Mouse (Mus musculus) kidney, embryonic 15.5 days (tissue): Measurements from ENCODE around the gene Fbxl19. TPM values are rescaled to one million over a fixed set of nuclear protein-coding genes. Genes with fewer than 3 reads are reported as not detected.
"Not testable (repeated sequence)": the region's sequence is repeated elsewhere in the genome, so short reads cannot be mapped to it uniquely, and the experiment has no call there.

Source experiments
- ATAC-seq: fragments of 200-750 bp; cut with Nextera tagmentation; replicated peaks from 2 replicates; pipeline ENCODE4 v1.8.0; 2017; ENCODE audit warnings: moderate TSS enrichment; ENCODE audit not compliant: low FRiP score
- H3K27ac ChIP-seq: fragments of 300-500 bp; sonication (generic); 2 replicates; pipeline ENCODE4 v1.5.1; 2015; ENCODE audit warnings: mild to moderate bottlenecking, inconsistent platforms
- H3K27me3 ChIP-seq: fragments of 300-500 bp; sonication (generic); 2 replicates; pipeline ENCODE4 v1.6.1; 2015; ENCODE audit warnings: inconsistent platforms
- H3K36me3 ChIP-seq: fragments of 300-500 bp; sonication (generic); 2 replicates; pipeline ENCODE4 v1.6.1; 2015; ENCODE audit warnings: inconsistent platforms
- H3K4me1 ChIP-seq: fragments of 300-500 bp; sonication (generic); 2 replicates; pipeline ENCODE4 v1.6.1; 2015; ENCODE audit warnings: inconsistent platforms
- H3K4me2 ChIP-seq: fragments of 300-500 bp; sonication (generic); 2 replicates; pipeline ENCODE4 v1.6.1; 2015; ENCODE audit warnings: moderate library complexity, mild to moderate bottlenecking, inconsistent platforms
- H3K4me3 ChIP-seq: fragments of 300-500 bp; sonication (generic); replicated peaks from 2 replicates; pipeline ENCODE4 v1.5.1; 2015; ENCODE audit warnings: mild to moderate bottlenecking, inconsistent platforms
- H3K9ac ChIP-seq: fragments of 300-500 bp; sonication (generic); 2 replicates; pipeline ENCODE4 v1.6.1; 2015; ENCODE audit warnings: mild to moderate bottlenecking, inconsistent platforms
- H3K9me3 ChIP-seq: fragments of 300-500 bp; sonication (generic); replicated peaks from 2 replicates; pipeline ENCODE4 v1.6.1; 2016; ENCODE audit warnings: inconsistent platforms
- WGBS: fragments of 180-500 bp; shearing (Covaris S2); methylation state at CpG from one replicate; pipeline ENCODE4 v1.1.7; 2015; ENCODE audit warnings: mixed read lengths; 5-methylcytosine and 5-hydroxymethylcytosine counted together
- polyA plus RNA-seq: library from polyadenylated mRNA; unstranded; fragments of >200 nt; fragmentation: Nextera tagmentation; extraction: Ambion mirVana; gene quantifications from 2 replicates; pipeline ENCODE4 v1.2.1, GENCODE M21; 2015

The Fbxl19 gene
- polyA plus RNA-seq, 1 experiment from 2014 or later = 6.8 TPM

DNA sequence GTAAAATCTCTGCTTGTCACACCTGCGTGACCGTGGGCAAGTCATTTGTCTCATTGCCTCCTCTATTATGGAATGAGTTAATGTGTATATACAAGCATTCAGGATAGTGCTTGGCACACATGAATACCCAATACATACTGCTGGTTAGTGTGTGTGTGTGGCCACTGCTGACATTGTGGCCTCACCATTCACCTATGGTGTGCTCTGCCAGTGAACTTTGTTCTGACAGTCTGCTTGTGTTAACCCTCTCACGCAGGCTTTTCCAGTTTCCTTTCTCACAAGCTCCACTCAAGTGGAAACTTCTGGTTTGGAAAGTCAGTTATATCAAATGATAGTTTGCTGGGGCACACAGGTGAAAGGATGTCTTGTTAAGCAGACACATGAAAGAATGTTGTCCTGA lies 33.3 kb upstream of the Fbxl19 start:
- H3K9me3 ChIP-seq = no peaks in the 10 kb centered on the region
- no peak overlapping the region for H3K4me3 ChIP-seq
- no peak overlapping the region for H3K9ac ChIP-seq
- H3K36me3 ChIP-seq = peaks cover 8% of the 10 kb centered on the region
- no peak overlapping the region for H3K4me2 ChIP-seq
- ATAC-seq = no peak
- 81% methylated on average over 3 of the region's 3 CpGs for WGBS
- no peaks in the 10 kb centered on the region for H3K27me3 ChIP-seq
- H3K4me1 ChIP-seq = peaks cover 58% of the 10 kb centered on the region
- peak overlapping the region; percentile 96 for H3K27ac ChIP-seq

DNA sequence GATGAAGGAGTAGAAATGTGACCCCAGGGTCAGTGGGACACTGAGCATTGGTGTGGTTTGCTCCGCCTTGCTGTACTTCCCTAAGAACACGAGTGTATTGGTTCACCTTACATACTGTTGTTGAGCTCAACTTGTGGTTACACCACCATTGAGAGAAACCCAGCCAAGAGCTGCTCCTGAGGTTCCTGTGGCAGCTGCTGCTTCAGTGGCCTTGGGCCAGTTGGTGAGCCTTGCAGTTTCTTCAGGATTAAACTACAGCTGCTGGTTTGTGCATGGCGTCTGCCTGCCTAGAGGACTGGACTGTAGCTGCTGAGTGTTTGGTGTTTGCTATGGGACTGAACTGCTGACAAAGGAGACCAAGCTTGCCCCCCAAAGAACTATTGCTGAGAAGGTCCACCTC lies 32.9 kb upstream of the Fbxl19 start:
- H3K4me1 ChIP-seq = peaks cover 58% of the 10 kb centered on the region
- H3K9me3 ChIP-seq = no peaks in the 10 kb centered on the region
- H3K4me2 ChIP-seq = no peak overlapping the region; the same call in 1 of the 2 replicates
- WGBS = 60% methylated on average over 3 of the region's 3 CpGs
- peak overlapping the region; percentile 96 for H3K27ac ChIP-seq
- ATAC-seq = no peak
- H3K36me3 ChIP-seq = peaks cover 4% of the 10 kb centered on the region
- no peak overlapping the region for H3K4me3 ChIP-seq
- H3K9ac ChIP-seq = no peak overlapping the region
- no peaks in the 10 kb centered on the region for H3K27me3 ChIP-seq

DNA sequence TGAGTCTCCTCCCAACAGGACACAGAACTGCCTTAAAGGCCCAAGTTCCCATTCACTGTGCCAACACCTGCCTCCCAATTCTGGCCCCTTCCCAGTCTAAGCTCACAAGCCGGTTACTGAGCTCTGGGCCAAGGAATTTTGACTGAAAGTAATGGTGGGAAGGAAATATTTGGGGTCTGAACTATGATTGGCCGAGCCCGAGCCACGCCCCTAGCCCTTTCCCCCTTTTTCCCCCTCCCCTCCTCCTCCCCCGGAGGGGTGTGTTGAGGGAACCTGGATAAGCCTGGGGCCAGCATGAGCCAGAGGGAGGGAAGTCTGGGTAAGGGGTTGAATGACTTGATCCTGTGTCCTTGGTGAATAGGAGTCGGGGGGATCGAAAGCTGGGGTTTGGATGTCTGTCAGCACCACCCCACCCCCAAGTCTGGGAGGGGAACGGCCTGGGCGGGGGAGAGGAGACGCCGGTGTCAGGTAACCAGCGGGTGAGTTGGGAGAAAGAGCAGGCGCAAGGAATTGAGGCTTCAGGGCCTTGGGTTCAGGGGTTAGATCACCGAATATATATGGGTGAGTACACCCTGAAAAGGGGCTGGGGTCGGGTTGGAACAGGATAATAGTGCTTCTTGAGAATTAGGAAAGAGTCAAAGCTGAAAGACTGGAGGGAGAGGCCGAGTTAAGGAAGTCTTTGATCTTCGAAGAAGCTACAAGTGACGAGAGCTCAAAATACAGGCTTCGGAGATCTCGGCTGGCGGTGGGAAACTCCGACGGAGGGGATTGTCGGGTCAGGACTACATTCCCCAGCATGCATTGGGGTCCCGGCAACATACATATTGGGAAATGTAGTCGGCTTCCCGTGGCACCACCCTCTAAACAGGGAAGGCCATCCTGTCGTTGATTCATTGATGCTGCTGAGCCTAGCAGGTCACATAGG lies 31.6 kb upstream of the Fbxl19 start, which contains the start of gene Ctf1:
Gene Ctf1 (plus strand): TSS at position 276 of the 925 bp plus-strand sequence.
- WGBS = 2% methylated on average over 28 of the region's 28 CpGs
- H3K36me3 ChIP-seq = no peaks in the 10 kb centered on the region
- H3K27me3 ChIP-seq = no peaks in the 10 kb centered on the region
- H3K27ac ChIP-seq = peak within 1 kb of the TSS; percentile 96
- H3K4me3 ChIP-seq = peak within 1 kb of the TSS; percentile 45
- peak within 1 kb of the TSS; percentile 66 for H3K4me2 ChIP-seq
- H3K9me3 ChIP-seq = no peaks in the 10 kb centered on the region
- H3K9ac ChIP-seq = peak within 1 kb of the TSS; percentile 41; the same call in 1 of the 2 replicates
- H3K4me1 ChIP-seq = peaks cover 57% of the 10 kb centered on the region
- ATAC-seq = peak; percentile 34

DNA sequence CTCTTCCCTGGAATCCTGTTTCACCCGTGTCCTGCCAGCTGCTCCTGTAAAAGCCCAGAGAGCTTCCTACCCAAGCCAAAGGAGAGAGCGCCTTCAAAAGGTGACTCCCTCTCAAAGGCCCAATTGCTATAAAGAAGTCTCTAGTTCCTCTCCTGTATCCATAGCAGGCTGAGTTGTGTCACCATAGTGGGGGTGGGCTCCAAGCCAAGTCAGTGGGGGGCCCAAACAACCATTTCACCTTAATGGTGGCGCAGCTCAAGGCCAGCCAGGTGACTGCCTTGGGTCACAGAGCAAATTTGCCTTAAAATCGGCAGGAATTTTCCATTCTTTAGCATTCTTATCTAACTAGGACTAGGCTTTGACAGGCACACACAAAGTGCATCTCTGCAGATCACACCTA lies 29.5 kb upstream of the Fbxl19 start:
- H3K4me2 ChIP-seq = no peak overlapping the region
- no peak for ATAC-seq
- no peaks in the 10 kb centered on the region for H3K36me3 ChIP-seq
- H3K4me3 ChIP-seq = no peak overlapping the region
- H3K27ac ChIP-seq = no peak overlapping the region
- 87% methylated on average over 4 of the region's 4 CpGs for WGBS
- H3K27me3 ChIP-seq = no peaks in the 10 kb centered on the region
- peaks cover 46% of the 10 kb centered on the region for H3K4me1 ChIP-seq
- H3K9ac ChIP-seq = no peak overlapping the region
- H3K9me3 ChIP-seq = no peaks in the 10 kb centered on the region

DNA sequence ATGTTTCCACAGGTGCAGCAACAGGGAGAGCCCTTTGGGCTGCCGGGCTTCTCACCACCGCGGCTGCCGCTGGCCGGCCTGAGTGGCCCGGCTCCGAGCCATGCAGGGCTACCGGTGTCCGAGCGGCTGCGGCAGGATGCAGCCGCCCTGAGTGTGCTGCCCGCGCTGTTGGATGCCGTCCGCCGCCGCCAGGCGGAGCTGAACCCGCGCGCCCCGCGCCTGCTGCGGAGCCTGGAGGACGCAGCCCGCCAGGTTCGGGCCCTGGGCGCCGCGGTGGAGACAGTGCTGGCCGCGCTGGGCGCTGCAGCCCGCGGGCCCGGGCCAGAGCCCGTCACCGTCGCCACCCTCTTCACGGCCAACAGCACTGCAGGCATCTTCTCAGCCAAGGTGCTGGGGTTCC lies 27.4 kb upstream of the Fbxl19 start:
- under 1% methylated on average over 41 of the region's 41 CpGs for WGBS
- no peaks in the 10 kb centered on the region for H3K36me3 ChIP-seq
- peak; percentile 60 for ATAC-seq
- H3K4me2 ChIP-seq = peak overlapping the region; percentile 79
- H3K9ac ChIP-seq = peak overlapping the region; percentile 49
- peak overlapping the region; percentile 43 for H3K4me3 ChIP-seq
- peaks cover 30% of the 10 kb centered on the region for H3K4me1 ChIP-seq
- no peaks in the 10 kb centered on the region for H3K27me3 ChIP-seq
- H3K9me3 ChIP-seq = no peaks in the 10 kb centered on the region
- no peak overlapping the region for H3K27ac ChIP-seq

DNA sequence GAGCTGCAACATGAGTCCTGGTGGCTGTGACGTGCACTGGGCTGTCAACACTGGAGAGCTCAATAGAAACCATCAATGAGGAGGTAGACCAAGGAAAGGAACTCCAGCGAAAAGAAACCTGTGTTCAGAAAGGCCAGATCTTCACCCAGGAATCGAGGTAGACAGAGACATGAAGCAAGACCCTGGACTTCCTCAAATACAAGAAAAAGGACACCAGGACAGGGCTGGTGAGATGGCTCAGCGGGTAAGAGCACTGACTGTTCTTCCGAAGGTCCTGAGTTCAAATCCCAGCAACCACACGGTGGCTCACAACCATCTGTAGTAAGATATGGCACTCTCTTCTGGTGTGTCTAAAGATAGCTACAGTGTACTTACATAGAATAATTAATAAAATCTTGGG lies 26.0 kb upstream of the Fbxl19 start:
- Histone ChIP-seq H3K4me1 (peaks cover 18% of the 10 kb centered on the region), H3K27me3 (no peaks in the 10 kb centered on the region), H3K27ac (no peak overlapping the region), H3K4me2 (no peak overlapping the region), H3K36me3 (no peaks in the 10 kb centered on the region), H3K4me3 (no peak overlapping the region), H3K9me3 (no peaks in the 10 kb centered on the region), H3K9ac (no peak overlapping the region)
- 85% methylated on average over 6 of the region's 6 CpGs for WGBS
- ATAC-seq = no peak

DNA sequence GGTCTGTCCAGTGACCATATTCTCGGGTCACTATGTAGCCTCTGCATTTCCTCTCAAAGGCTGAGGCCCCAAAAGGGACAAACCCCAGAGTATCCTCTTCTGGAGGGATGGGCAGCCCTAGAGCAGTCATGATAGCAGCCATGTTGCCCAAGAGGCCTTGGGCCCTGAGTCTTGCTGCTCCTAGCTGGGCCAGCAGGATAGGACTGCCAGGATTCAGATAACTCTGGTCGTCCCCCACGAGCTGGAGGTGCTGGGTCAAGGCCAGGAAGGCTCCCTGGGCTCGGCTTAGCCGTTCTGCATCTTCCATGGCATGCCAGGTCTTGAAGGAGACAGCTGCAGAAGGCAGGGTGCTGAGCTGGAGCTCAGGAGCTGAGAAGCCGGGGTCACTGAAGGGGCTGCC lies 25.1 kb upstream of the Fbxl19 start:
- H3K4me2 ChIP-seq = no peak overlapping the region
- H3K9me3 ChIP-seq = no peaks in the 10 kb centered on the region
- H3K36me3 ChIP-seq = no peaks in the 10 kb centered on the region
- H3K27me3 ChIP-seq = no peaks in the 10 kb centered on the region
- no peak for ATAC-seq
- WGBS = 94% methylated on average over 6 of the region's 6 CpGs
- H3K9ac ChIP-seq = no peak overlapping the region
- no peak overlapping the region for H3K4me3 ChIP-seq
- H3K27ac ChIP-seq = no peak overlapping the region
- H3K4me1 ChIP-seq = peaks cover 11% of the 10 kb centered on the region

DNA sequence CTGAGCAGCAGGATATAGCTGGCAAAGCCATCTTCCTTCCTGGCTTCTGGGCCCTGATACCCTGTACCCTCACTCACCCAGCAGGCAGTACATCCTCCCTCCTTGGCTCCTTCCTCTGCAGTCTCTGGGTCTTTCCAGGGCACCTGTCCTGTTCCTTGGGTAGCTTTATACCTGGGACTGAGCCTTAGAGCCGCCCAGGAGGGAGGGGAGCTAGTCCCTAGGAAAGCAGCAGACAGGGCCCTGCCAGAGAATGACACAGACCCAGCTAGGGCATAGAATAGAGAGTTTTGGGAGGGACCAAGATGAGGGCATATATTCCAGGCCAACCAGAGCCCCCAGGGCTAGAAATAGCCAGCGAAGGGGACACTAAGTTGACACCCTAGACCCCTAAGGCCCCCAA lies 18.9 kb upstream of the Fbxl19 start:
- Histone ChIP-seq H3K27me3 (no peaks in the 10 kb centered on the region), H3K27ac (no peak overlapping the region), H3K9me3 (no peaks in the 10 kb centered on the region), H3K36me3 (no peaks in the 10 kb centered on the region), H3K4me3 (no peak overlapping the region), H3K9ac (no peak overlapping the region), H3K4me1 (no peaks in the 10 kb centered on the region), H3K4me2 (no peak overlapping the region)
- ATAC-seq = no peak
- 60% methylated on average over 2 of the region's 2 CpGs for WGBS

DNA sequence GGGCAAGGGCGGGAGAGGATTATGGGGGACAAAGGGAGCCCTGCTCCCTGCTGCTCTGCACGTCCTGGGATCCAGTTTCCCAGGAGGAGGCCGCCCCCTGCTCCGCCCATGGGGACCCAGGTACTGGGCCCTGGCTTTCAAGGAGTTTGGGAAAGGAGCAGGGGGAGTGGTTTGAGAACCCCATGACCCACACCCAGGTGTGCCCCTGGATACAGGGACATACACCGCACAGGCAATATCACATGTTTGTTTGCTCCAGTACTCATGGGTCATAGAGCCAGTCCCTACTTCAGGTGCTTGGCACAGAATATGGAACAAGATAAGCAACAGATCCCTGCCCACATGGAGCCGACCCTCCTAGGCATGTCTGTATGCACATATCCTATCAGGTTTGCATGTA lies 18.4 kb upstream of the Fbxl19 start:
- no peaks in the 10 kb centered on the region for H3K27me3 ChIP-seq
- H3K4me3 ChIP-seq = no peak overlapping the region
- H3K9ac ChIP-seq = no peak overlapping the region
- no peaks in the 10 kb centered on the region for H3K36me3 ChIP-seq
- H3K27ac ChIP-seq = no peak overlapping the region
- no peaks in the 10 kb centered on the region for H3K9me3 ChIP-seq
- 63% methylated on average over 6 of the region's 6 CpGs for WGBS
- H3K4me2 ChIP-seq = no peak overlapping the region
- no peak for ATAC-seq
- no peaks in the 10 kb centered on the region for H3K4me1 ChIP-seq

DNA sequence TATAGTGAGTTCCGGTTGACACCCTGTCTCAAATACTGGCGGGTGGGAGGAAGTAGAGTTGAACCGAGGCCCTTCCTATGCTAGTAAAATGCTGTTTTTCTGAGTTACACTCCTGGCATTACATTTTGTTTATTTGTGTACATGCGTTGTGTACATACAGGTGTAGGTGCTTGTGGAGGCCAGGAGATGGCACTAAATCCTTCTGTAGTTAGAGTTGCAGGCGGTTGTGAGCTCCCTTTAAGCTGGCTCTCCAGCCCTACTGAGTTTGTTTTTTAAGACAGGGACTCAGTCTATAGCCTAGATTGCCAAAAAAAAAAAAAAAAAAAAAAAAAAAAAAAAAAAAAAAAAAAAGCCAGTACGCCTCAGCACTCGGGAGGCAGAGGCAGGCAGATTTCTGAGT lies 16.4 kb upstream of the Fbxl19 start:
- Histone ChIP-seq H3K36me3 (no peaks in the 10 kb centered on the region), H3K4me2 (no peak overlapping the region), H3K4me3 (no peak overlapping the region), H3K9me3 (no peaks in the 10 kb centered on the region), H3K4me1 (no peaks in the 10 kb centered on the region), H3K27ac (no peak overlapping the region), H3K27me3 (no peaks in the 10 kb centered on the region), H3K9ac (no peak overlapping the region)
- WGBS = 87% methylated on average over 7 of the region's 7 CpGs
- ATAC-seq = no peak

DNA sequence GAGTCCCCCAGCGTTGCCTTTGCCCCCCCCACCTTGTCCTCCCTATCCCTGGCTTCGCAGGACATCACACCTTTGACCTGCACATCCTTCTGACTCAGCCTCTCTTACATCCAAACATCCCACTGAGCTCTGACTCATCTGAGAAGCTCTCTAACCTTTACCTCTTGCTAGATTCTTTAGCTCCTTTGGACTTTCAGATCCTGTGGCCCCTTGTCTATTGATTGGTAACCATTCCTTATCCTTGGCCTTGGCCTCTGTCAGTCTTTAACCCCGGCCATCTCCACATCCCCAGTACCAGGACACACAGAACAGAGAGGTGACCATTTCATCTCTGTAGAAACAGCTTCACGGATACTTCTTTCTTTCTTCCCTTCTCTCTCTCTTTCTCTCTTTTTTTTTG lies 14.2 kb upstream of the Fbxl19 start:
- ATAC-seq = no peak
- Histone ChIP-seq H3K36me3 (no peaks in the 10 kb centered on the region), H3K4me1 (no peaks in the 10 kb centered on the region), H3K4me3 (no peak overlapping the region), H3K4me2 (no peak overlapping the region), H3K9me3 (no peaks in the 10 kb centered on the region), H3K9ac (no peak overlapping the region), H3K27ac (no peak overlapping the region), H3K27me3 (no peaks in the 10 kb centered on the region)
- 66% methylated on average over 4 of the region's 4 CpGs for WGBS

DNA sequence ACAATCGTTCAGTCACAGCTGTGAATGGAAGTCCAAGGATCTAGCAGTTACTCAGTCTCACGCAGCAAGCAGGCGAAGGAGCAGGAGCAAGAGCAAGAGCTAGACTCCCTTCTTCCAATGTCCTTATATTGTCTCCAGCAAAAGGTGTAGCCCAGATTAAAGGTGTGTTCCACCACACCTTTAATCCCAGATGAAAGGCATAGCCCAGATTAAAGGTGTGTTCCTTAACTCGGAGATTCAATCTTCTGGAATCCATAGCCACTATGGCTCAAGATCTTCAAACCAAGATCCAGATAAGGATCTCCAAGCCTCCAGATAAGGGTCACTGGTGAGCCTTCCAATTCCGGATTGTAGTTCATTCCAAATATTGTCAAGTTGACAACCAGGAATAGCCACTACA lies 12.3 kb upstream of the Fbxl19 start, which contains the start of gene Ctf2:
Gene Ctf2 (minus strand): TSS at position 101 of the 400 bp plus-strand sequence.
- no CpG with 5 or more reads among the region's 5 CpGs for WGBS
- not testable (repeated sequence) for H3K9ac ChIP-seq, H3K4me2 ChIP-seq, H3K9me3 ChIP-seq, H3K4me3 ChIP-seq, H3K36me3 ChIP-seq, H3K27ac ChIP-seq, H3K4me1 ChIP-seq, H3K27me3 ChIP-seq, ATAC-seq
